Mouse (Mus musculus) activated CD4-positive, CD25-positive, alpha-beta regulatory T cell, adult 4 months (primary cell): ENCODE measurements around the gene Mkrn1. TPM values are rescaled to one million over a fixed set of nuclear protein-coding genes. Genes with fewer than 3 reads are reported as not detected.
A peak's percentile ranks its signal among the peaks of the same experiment; 100 is the strongest.
"Not testable (repeated sequence)": the region's sequence is repeated elsewhere in the genome, so short reads cannot be mapped to it uniquely, and the experiment has no call there.

Source experiments
- ATAC-seq: one replicate; pipeline ENCODE4 v1.8.0; 2017
- polyA plus RNA-seq, 2 experiments: library from polyadenylated mRNA; unstranded; fragments of 100-300 nt; shearing (Covaris generic); gene quantifications; one replicate each; pipeline ENCODE4 v1.2.1; 2017

Gene Mkrn1
- polyA plus RNA-seq, 2 experiments from 2014 or later: 58.4 to 63.4 TPM

DNA sequence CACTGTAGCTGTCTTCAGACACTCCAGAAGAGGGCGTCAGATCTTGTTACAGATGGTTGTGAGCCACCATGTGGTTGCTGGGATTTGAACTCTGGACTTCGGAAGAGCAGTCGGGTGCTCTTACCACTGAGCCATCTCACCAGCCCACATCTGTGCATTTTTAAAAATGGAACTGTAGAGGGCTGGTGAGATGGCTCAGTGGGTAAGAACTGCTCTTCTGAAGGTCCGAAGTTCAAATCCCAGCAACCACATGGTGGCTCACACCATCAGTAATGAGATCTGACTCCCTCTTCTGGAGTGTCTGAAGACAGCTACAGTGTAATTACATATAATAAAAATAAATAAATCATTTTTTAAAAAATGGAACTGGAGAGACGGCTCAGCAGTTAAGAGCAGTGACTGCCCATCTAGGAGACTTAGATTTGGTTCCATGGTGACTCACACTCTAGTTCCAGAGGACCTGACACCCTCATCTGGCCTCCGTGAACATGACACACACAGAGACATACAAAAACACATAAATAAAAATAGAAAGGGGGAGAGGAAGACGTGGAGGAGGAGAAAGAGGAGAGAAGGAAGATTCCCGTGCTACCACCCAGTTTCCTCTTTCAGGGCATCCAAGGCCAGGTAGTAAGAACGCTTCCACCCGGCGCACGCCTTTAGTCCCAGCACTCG is 42.0 kb downstream of the Mkrn1 start:
- ATAC-seq: not testable (repeated sequence)

DNA sequence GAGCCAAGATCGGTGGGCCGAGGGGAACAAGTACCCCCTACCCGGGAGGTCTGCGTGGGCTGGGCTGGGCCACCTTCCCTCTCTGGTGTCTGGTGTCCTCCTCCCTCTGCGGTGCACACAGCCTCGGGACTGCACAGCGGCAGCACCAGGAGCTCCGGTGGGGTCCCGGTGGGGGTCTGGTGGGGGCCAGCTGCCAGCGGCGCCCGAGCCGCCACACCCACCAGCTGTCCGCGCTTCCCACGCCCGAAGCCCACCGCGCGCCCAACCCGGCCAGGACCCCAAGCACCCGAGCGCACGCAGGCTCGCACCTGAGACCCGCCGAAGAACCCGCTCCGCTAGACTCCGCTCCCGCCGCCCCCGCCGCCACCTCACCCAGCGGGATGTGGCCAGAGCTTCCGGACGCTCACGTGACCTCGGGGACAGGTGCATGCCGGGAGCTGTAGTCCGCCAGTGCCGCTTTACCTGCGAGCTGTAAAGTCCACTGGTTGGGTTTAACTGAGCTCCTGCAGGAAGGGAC is 42.9 kb downstream of the Mkrn1 start, which contains the start of gene Slc37a3:
Gene Slc37a3 (minus strand): TSS at position 365 of the 517 bp plus-strand sequence.
- peak; percentile 18 for ATAC-seq

DNA sequence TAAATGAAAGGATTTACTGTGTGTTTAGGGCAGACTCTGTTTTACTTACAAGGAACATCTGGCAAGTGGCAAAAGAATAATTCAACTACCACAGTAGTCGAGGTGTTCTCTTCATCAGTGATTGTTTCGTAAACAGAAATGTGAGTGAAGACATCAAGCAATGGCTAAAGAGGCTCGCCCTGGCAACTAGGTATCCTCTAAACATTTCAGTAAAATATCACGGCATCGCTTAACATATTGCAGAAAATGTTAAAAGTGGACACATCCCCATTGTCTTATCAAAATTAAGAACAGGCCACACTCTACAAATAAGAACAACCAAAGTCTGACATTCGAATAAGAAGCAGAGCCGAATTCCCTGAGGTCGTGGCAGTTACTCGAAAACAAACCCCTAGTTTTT is 43.5 kb downstream of the Mkrn1 start:
- no peak for ATAC-seq

DNA sequence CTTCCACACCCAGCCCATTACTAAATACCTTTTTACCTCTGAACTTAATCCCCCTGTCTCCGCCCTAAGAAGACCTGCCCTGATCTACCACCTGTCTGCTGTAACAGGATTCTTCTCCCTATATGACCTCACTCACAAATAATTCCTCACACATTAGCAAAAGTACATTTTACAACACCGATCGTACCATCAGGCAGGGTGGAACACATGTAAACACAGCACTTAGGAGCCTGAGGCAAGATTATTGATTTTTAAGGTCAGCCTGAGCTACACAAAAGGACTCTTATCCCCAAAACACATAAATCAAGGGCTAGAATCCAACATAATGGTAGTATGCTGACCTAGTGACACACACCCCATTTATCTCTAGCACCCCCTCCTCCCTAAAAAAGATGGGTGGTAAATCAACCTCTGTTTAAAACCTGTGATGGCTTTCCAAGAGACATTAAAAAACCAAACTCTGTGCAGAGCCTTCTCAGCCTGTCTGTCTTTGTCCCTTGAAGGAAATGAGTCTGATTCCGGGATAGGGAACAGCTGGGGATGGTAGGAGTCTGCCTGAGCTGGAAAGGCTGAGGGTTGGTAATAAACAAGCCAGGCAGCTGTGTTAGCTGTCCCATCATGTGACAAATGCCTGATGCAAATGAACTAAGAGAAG is 46.8 kb downstream of the Mkrn1 start:
- ATAC-seq: no peak

DNA sequence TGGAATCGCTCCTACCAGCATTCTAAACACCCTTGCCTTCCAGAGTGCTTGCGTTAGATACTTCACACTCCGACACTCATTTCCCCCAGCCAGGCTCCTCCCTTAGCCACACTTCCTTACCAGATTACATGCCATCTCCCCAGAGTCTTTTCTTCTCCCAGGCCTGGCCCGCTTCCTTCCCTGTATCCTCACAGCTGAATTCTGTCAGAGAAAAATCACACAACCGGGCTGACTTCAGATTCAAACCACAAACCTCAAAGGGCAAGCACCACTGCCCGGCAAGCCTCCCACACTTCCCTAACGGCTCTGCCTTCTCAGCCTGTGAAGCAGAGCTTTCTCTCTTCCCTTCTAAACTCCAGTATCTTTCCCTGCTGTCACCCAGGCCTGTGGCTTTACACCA is 47.5 kb downstream of the Mkrn1 start:
- no peak for ATAC-seq

DNA sequence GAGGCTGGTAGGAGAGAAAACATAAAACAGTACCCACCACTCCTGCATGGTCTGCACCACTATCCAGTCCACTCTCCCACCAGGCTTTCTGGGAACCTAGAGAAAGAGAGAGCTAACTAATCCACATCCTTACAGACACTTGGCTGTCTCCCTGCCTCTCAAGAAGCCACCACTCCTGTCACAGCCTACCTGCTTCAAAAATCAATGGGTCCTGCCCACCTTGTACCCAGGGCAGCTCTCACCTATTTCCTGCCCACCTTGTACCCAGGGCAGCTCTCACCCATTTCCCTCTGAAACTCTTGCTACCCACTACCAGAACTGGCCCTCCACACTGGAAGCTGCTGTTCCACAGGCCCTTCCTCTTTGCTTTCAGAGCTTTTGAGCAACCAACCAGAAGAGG is 48.2 kb downstream of the Mkrn1 start:
- ATAC-seq: no peak

DNA sequence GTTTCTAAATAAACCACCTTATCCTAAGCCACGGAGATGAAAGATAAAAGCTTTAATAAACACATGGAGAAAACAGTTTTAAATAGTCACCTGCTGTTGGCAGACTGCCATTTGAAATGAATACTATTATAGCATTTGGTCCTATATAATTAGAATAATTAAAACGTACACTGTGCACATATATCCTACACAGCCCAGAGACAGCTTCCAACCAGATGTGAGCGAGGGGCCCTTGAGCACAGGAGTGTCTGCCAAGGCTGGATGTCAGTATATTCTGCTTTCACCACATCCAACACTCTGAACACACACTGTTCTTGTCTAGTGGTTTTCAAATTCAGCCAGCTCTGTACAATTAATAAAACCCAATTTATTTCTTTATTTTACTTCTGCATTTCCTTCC is 50.6 kb downstream of the Mkrn1 start:
- no peak for ATAC-seq

DNA sequence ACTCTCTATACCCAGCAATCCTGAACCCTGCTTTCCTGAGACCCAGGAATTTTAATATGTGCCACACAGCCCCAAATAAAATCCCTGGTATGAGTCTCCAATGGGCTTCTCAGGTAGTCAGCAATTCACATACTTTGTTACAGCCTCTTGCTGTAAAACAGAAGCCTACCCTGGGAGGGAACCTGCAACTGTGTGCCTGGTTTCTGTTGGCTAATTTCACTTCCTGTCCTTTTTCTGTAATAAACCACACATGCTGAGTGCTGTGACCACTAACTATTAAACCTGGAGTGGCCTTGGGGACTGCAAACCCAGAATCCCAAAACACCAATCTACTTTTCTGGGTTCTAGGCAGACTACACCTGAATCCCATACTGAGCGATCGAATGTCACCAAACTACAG is 57.6 kb downstream of the Mkrn1 start:
- no peak for ATAC-seq

DNA sequence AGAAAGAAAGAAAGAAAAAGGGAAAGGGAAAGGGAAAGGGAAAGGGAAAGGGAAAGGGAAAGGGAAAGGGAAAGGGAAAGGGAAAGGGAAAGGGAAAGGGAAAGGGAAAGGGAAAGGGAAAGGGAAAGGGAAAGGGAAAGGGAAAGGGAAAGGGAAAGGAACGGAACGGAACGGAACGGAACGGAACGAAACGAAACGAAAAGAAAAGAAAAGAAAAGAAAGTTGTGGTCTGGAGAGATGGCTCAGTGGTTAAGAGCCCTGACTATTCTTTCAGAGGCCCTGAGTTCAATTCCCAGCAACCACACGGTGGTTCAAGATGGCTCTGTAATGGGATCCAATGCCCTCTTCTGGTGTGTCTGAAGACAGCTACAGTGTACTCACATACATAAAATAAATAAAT is 61.1 kb downstream of the Mkrn1 start:
- not testable (repeated sequence) for ATAC-seq

DNA sequence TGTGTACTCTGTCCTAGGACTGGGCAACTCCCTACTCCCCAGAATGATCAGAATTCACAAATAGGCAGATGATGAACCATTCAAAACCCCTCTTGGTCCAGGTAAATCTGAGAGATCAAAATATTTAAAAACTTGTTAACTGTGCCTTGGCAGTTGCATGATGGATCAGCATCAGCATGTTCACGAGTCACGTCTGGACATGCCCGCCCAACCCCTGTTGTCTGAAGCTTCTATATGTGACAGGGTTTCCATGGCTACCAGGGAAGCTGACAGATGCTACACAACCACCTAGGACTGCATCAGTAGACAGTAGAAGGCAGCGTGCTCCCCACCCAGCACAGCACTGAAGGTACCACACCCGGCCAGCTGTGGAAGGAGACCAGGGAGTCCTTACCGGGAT is 71.3 kb downstream of the Mkrn1 start:
- ATAC-seq: no peak

DNA sequence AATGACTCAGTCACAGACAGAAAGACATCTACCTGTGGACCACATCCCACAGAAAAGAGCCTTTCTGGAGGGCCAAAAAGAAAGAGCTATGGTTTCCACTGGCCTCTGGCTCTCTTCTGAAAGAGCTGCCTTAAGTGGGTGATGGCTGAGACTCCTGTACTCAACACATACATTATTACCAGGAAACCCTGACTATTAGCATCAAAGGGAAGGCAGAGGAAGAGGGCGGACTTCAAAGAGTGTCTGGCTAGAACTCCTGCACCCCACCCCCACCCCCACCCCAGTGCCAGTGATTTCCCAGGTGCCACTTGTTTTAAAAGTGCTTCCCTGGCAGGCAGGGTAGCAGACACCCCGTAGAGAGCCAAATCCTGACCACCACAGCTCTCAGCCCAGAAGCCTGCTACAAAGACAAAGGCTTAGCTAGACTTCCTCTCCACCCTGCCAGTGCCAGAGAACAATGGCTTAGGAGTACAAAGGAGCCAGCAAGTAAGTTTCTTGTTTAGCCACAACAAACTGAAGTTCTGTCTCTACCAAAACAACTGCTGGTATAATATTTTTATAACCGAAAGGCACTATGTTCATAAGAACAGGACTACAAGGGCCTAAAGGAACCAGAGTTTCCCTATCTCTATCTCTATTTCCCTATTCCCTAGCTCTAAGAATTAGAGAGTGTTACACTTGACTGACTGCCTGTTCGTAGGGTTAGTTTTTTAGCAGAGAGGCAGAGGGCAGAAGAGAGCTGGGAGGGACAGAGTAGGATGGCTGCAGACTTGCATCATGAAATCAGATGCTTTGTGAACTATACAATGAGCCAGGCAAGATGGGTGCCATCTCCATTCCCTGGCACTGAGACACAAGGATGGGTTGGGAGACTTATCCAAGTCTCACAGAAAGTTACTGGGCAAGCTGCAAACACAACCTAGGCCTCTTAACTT is 72.1 kb downstream of the Mkrn1 start:
- ATAC-seq: peak; percentile 71

Other genes with a start within 250 kb of the Mkrn1 start
- gene Kdm7a, start 213.7 kb downstream of the Mkrn1 start, polyA plus RNA-seq: 10 to 100 TPM; 10.5 to 11.4 TPM
- 10 to 100 TPM; 41.2 to 43.6 TPM for gene Slc37a3, start 42.8 kb downstream of the Mkrn1 start, polyA plus RNA-seq
- gene Rab19, start 39.3 kb downstream of the Mkrn1 start, polyA plus RNA-seq: 10 to 100 TPM; 64.0 to 72.1 TPM
- gene Dennd2a, start 137.4 kb upstream of the Mkrn1 start, polyA plus RNA-seq: 1 to 10 TPM in 1 of 2 experiments, not detected in 1; 1.3 TPM
- 10 to 100 TPM; 21.6 to 27.7 TPM for gene Adck2, start 153.4 kb upstream of the Mkrn1 start, polyA plus RNA-seq
- 1 to 10 TPM in 1 of 2 experiments, not detected in 1; 2.4 TPM for gene Gm42420, start 165.3 kb upstream of the Mkrn1 start, polyA plus RNA-seq
- gene Ndufb2, start 172.1 kb upstream of the Mkrn1 start, polyA plus RNA-seq: 10 to 100 TPM; 91.9 to 92.5 TPM